22 mouse cellular contexts compared by ENCODE assay signal in genomic region chr7:77536890-77537289, GRCm38 (mm10).
A peak's percentile ranks its signal among the peaks of the same experiment; 100 is the strongest.
DNase-seq lines count a peak whose midpoint lies in the region; ATAC-seq lines count a peak whose summit lies in the region.
"Had no signal": no experiment of that assay in that cellular context is flagged by ENCODE, and none has a peak within 500 bp of the region (broad histone marks: within the 10 kb centered on the region; RNA-seq: fewer than 3 reads in every experiment).

No protein-coding gene starts in this region.

- WGBS in hindbrain, embryonic 14.5 days, result 37% methylated on average over 5 of the region's 5 CpGs
- 40% methylated on average over 5 of the region's 5 CpGs for WGBS in hindbrain, embryonic 16.5 days
- WGBS in midbrain, embryonic 14.5 days, result 29% methylated on average over 5 of the region's 5 CpGs
- WGBS in midbrain, embryonic 13.5 days, result 29% methylated on average over 5 of the region's 5 CpGs
- 24% methylated on average over 5 of the region's 5 CpGs for WGBS in midbrain, embryonic 16.5 days

- peak; percentile 4 for DNase-seq in embryo, embryonic 10 days (ENCODE audit: low spot score)
- DNase-seq in embryo, embryonic 9.5 days (ENCODE audit: extremely low spot score), result no peak
- no peak for DNase-seq in hindbrain, embryonic 14.5 days (ENCODE audit: low spot score)
- peak; percentile 54 for DNase-seq in midbrain, embryonic 14.5 days
- DNase-seq in urinary bladder, postnatal 4 days (ENCODE audit: low spot score in 2 of 2), result no peak
- DNase-seq: adrenal gland, adult 8-10 months; adrenal gland, postnatal 36 days; B cell, adult 2 months; cerebellum, adult 11 months; cerebellum, adult 8-10 months; cerebellum, postnatal 14 days; gastrocnemius, adult 2 months; gastrocnemius, postnatal 25 days had no signal

- no peaks in the 10 kb centered on the region for H3K36me3 ChIP-seq in hindbrain, embryonic 14.5 days (replicated peaks; ENCODE audit: control insufficient read depth, insufficient read depth)
- H3K36me3 ChIP-seq in hindbrain, embryonic 16.5 days (ENCODE audit: control insufficient read depth, insufficient read depth, low read length), result no peaks in the 10 kb centered on the region
- H3K36me3 ChIP-seq in midbrain, embryonic 14.5 days (ENCODE audit: control insufficient read depth, insufficient read depth, low read length), result no peaks in the 10 kb centered on the region
- H3K36me3 ChIP-seq in midbrain, embryonic 13.5 days, result no peaks in the 10 kb centered on the region
- no peaks in the 10 kb centered on the region for H3K36me3 ChIP-seq in midbrain, embryonic 16.5 days (ENCODE audit: control insufficient read depth, insufficient read depth, low read length)
- H3K36me3 ChIP-seq: embryonic facial prominence, embryonic 15.5 days; G1E; heart, embryonic 12.5 days; hindbrain, embryonic 10.5 days had no signal

- H3K27ac ChIP-seq in hindbrain, embryonic 14.5 days, result peak overlapping the region; percentile 38; the same call in 1 of the 2 replicates
- H3K27ac ChIP-seq in hindbrain, embryonic 16.5 days (ENCODE audit: low read depth, low read length), result no peak overlapping the region
- H3K27ac ChIP-seq in midbrain, embryonic 14.5 days (replicated peaks; ENCODE audit: low read depth, low read length), result 0 out of 2 replicates have a peak overlapping the region, but pooled peaks have one; percentile 32
- no peak overlapping the region for H3K27ac ChIP-seq in midbrain, embryonic 13.5 days
- H3K27ac ChIP-seq in midbrain, embryonic 16.5 days (ENCODE audit: low read length), result peak overlapping the region; percentile 47
- H3K27ac ChIP-seq: embryonic facial prominence, embryonic 15.5 days; gastrocnemius, adult 2 months; hindbrain, embryonic 10.5 days had no signal

- no peaks in the 10 kb centered on the region for H3K9me3 ChIP-seq in hindbrain, embryonic 14.5 days (ENCODE audit: control insufficient read depth, low read length)
- no peaks in the 10 kb centered on the region for H3K9me3 ChIP-seq in hindbrain, embryonic 16.5 days (ENCODE audit: control insufficient read depth, low read length)
- no peaks in the 10 kb centered on the region for H3K9me3 ChIP-seq in midbrain, embryonic 14.5 days (ENCODE audit: control insufficient read depth, low read length)
- no peaks in the 10 kb centered on the region for H3K9me3 ChIP-seq in midbrain, embryonic 13.5 days
- H3K9me3 ChIP-seq in midbrain, embryonic 16.5 days (replicated peaks; ENCODE audit: control insufficient read depth, low read length, poor library complexity, severe bottlenecking), result no peaks in the 10 kb centered on the region
- H3K9me3 ChIP-seq: embryonic facial prominence, embryonic 15.5 days; G1E; heart, embryonic 12.5 days; hindbrain, embryonic 10.5 days had no signal

- H3K4me2 ChIP-seq in hindbrain, embryonic 14.5 days (replicated peaks), result no peak overlapping the region
- no peak overlapping the region for H3K4me2 ChIP-seq in hindbrain, embryonic 16.5 days (ENCODE audit: low read length)
- H3K4me2 ChIP-seq in midbrain, embryonic 14.5 days (ENCODE audit: low read length), result no peak overlapping the region
- H3K4me2 ChIP-seq in midbrain, embryonic 13.5 days (replicated peaks), result no peak overlapping the region
- H3K4me2 ChIP-seq in midbrain, embryonic 16.5 days (ENCODE audit: low read length), result no peak overlapping the region
- H3K4me2 ChIP-seq: embryonic facial prominence, embryonic 15.5 days; heart, embryonic 12.5 days had no signal

- no peak for ATAC-seq in hindbrain, embryonic 14.5 days (ENCODE audit: low FRiP score)
- no peak for ATAC-seq in hindbrain, embryonic 16.5 days
- no peak for ATAC-seq in midbrain, embryonic 14.5 days (ENCODE audit: low FRiP score, low TSS enrichment)
- no peak for ATAC-seq in midbrain, embryonic 13.5 days
- no peak for ATAC-seq in midbrain, embryonic 16.5 days
- ATAC-seq: CD4-positive, CD25-positive, alpha-beta regulatory T cell, adult 4 months had no signal

- peaks cover 9% of the 10 kb centered on the region for H3K4me1 ChIP-seq in hindbrain, embryonic 14.5 days (replicated peaks; ENCODE audit: control insufficient read depth, insufficient read depth, low read length)
- H3K4me1 ChIP-seq in hindbrain, embryonic 16.5 days (ENCODE audit: control insufficient read depth, insufficient read depth, low read depth, low read length), result peaks cover 4% of the 10 kb centered on the region; the same call in 1 of the 2 replicates
- H3K4me1 ChIP-seq in midbrain, embryonic 14.5 days (ENCODE audit: control insufficient read depth, insufficient read depth, low read length), result peaks cover 8% of the 10 kb centered on the region; the same call in 1 of the 2 replicates
- H3K4me1 ChIP-seq in midbrain, embryonic 13.5 days (replicated peaks), result peaks cover 8% of the 10 kb centered on the region; the same call in 1 of the 2 replicates
- H3K4me1 ChIP-seq in midbrain, embryonic 16.5 days (ENCODE audit: control insufficient read depth, insufficient read depth, low read length), result peaks cover 8% of the 10 kb centered on the region
- H3K4me1 ChIP-seq: embryonic facial prominence, embryonic 15.5 days; heart, embryonic 12.5 days; hindbrain, embryonic 10.5 days had no signal

- H3K4me3 ChIP-seq in hindbrain, embryonic 14.5 days (replicated peaks; ENCODE audit: low read length), result no peak overlapping the region
- H3K4me3 ChIP-seq in hindbrain, embryonic 16.5 days (ENCODE audit: low read length), result no peak overlapping the region
- no peak overlapping the region for H3K4me3 ChIP-seq in midbrain, embryonic 14.5 days (replicated peaks; ENCODE audit: low read depth, low read length)
- no peak overlapping the region for H3K4me3 ChIP-seq in midbrain, embryonic 13.5 days (replicated peaks)
- H3K4me3 ChIP-seq in midbrain, embryonic 16.5 days (ENCODE audit: low read depth, low read length), result no peak overlapping the region
- H3K4me3 ChIP-seq: embryonic facial prominence, embryonic 15.5 days; erythroblast, embryonic 14.5 days; gastrocnemius, adult 2 months; heart, embryonic 12.5 days; hindbrain, embryonic 10.5 days had no signal

- no peaks in the 10 kb centered on the region for H3K27me3 ChIP-seq in hindbrain, embryonic 14.5 days (ENCODE audit: control insufficient read depth, insufficient read depth, low read length)
- H3K27me3 ChIP-seq in hindbrain, embryonic 16.5 days (replicated peaks; ENCODE audit: control insufficient read depth, insufficient read depth, low read length), result no peaks in the 10 kb centered on the region
- H3K27me3 ChIP-seq in midbrain, embryonic 14.5 days (ENCODE audit: control insufficient read depth, insufficient read depth, low read length), result no peaks in the 10 kb centered on the region
- no peaks in the 10 kb centered on the region for H3K27me3 ChIP-seq in midbrain, embryonic 13.5 days
- no peaks in the 10 kb centered on the region for H3K27me3 ChIP-seq in midbrain, embryonic 16.5 days (ENCODE audit: control insufficient read depth, insufficient read depth, low read depth, low read length)
- H3K27me3 ChIP-seq: embryonic facial prominence, embryonic 15.5 days; heart, embryonic 12.5 days had no signal

- H3K9ac ChIP-seq in hindbrain, embryonic 14.5 days, result 0 out of 2 replicates have a peak overlapping the region, but pooled peaks have one; percentile 1
- H3K9ac ChIP-seq in hindbrain, embryonic 16.5 days (ENCODE audit: low read depth, low read length), result no peak overlapping the region
- H3K9ac ChIP-seq in midbrain, embryonic 14.5 days (replicated peaks; ENCODE audit: low read length), result no peak overlapping the region
- H3K9ac ChIP-seq in midbrain, embryonic 13.5 days (replicated peaks), result no peak overlapping the region
- no peak overlapping the region for H3K9ac ChIP-seq in midbrain, embryonic 16.5 days (ENCODE audit: low read depth, low read length)
- H3K9ac ChIP-seq: embryonic facial prominence, embryonic 15.5 days; heart, embryonic 12.5 days had no signal

Comparison
In these comparisons a context has a peak if more than half of its experiments do, and no peak if none do; other contexts are left out.
1. DNase-seq: peak in embryo, embryonic 10 days (single experiment) and midbrain, embryonic 14.5 days (single experiment); none in embryo, embryonic 9.5 days (single experiment), hindbrain, embryonic 14.5 days (single experiment) and urinary bladder, postnatal 4 days (0 of 2).
2. H3K27ac ChIP-seq: peak in hindbrain, embryonic 14.5 days (single experiment), midbrain, embryonic 14.5 days (single experiment) and midbrain, embryonic 16.5 days (single experiment); none in hindbrain, embryonic 16.5 days (single experiment) and midbrain, embryonic 13.5 days (single experiment).